Mouse (Mus musculus) urinary bladder, adult 18-20 months (tissue): ENCODE measurements around the gene Socs7.

Experiments
- DNase-seq, 2 experiments: peaks; one replicate each; pipeline ENCODE4 v3.0.0; 2022; ENCODE audit warnings: low spot score in 2 of 2, mixed read lengths in 2 of 2

The Socs7 gene

DNA sequence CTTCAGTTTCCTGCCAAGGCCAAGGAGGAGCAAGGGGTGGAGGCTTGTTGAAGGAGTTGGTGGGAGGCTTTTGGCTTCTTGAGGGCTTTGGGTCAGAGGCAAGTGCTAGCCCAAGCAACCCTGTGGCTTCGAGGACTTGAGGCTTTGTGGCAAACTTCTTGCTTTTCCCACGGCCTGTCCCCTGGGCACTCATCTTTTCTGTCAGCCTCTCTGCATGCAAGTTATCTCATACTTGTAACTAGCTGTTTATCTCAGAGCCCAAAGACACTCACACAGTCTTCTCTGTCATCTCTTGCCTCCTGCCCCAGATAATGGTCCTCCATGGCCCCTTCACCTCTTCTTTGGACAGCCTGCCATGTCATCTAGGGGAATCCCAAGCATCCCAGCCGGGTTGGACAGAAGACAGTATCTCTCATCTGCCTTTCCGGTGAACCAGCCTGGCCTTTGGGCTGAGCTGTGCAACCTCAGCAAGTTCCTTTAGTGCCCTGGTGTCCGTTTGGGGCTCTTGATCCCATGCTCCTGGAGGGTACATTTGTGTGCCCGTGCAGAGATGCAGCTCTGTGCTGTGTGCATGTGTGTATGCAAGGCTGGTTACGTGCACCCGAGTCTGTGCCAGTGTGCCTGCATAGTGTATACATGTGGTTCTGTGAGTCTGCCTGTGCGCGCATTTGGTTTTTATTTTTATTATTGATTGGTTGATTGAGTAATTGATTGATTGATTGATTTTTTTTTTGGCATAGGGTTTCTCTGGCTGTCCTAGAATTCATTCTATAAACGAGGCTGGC, 80.7 kb downstream of the Socs7 start:
- no peak for DNase-seq

GRCm38 (mm10) chr11:97445596-97445995, 83.2 kb downstream of the Socs7 start:
- no peak for DNase-seq

GRCm38 (mm10) chr11:97445999-97446511, 83.7 kb downstream of the Socs7 start:
- DNase-seq = no peak

DNA sequence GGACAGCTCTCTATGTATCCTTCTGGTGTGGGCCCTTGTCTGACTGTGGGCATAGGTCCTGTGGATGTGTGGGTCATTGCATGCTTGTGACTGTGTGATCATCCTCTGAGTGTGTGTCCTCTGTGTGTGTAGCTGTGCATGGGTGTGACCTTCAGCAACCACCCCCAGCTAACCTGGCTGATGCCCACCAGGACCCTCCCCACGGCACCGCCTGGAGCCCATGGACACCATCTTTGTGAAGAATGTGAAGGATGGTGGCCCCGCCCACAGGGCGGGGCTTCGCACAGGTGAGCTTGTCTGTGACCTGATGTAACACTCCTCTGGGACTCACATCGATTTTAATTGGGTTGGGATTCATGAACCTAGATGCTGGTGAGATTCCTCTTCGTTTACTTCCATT, 85.6 kb downstream of the Socs7 start:
- DNase-seq = no peak
